Mouse (Mus musculus) forebrain, embryonic 15.5 days (tissue): ENCODE data around the gene Tead2. TPM values are rescaled to one million over a fixed set of nuclear protein-coding genes. Genes with fewer than 3 reads are reported as not detected.

Experiments
- ATAC-seq: fragments of 200-750 bp; cut with Nextera tagmentation; replicated peaks from 2 replicates; pipeline ENCODE4 v1.8.0; 2017; ENCODE audit warnings: mild to moderate bottlenecking, moderate TSS enrichment, moderate library complexity
- H3K27ac ChIP-seq: fragments of 300-500 bp; sonication (generic); replicated peaks from 2 replicates; pipeline ENCODE4 v1.5.1; 2015; ENCODE audit warnings: mild to moderate bottlenecking, inconsistent platforms
- H3K27me3 ChIP-seq: fragments of 300-500 bp; sonication (generic); 2 replicates; pipeline ENCODE4 v1.6.1; 2015; ENCODE audit warnings: inconsistent platforms
- H3K36me3 ChIP-seq: fragments of 300-500 bp; sonication (generic); 2 replicates; pipeline ENCODE4 v1.6.1; 2015; ENCODE audit warnings: mild to moderate bottlenecking, inconsistent platforms
- H3K4me1 ChIP-seq: fragments of 300-500 bp; sonication (generic); 2 replicates; pipeline ENCODE4 v1.6.1; 2015; ENCODE audit warnings: inconsistent platforms
- H3K4me2 ChIP-seq: fragments of 300-500 bp; sonication (generic); replicated peaks from 2 replicates; pipeline ENCODE4 v1.6.1; 2015; ENCODE audit warnings: mild to moderate bottlenecking, inconsistent platforms
- H3K4me3 ChIP-seq: fragments of 300-500 bp; sonication (generic); 2 replicates; pipeline ENCODE4 v1.5.1; 2015; ENCODE audit warnings: mild to moderate bottlenecking, inconsistent platforms
- H3K9ac ChIP-seq: fragments of 300-500 bp; sonication (generic); replicated peaks from 2 replicates; pipeline ENCODE4 v1.6.1; 2015; ENCODE audit warnings: mild to moderate bottlenecking, inconsistent platforms
- H3K9me3 ChIP-seq: fragments of 300-500 bp; sonication (generic); 2 replicates; pipeline ENCODE4 v1.6.1; 2016; ENCODE audit warnings: inconsistent platforms
- WGBS: fragments of 180-500 bp; shearing (Covaris S2); methylation state at CpG from one replicate; pipeline ENCODE4 v1.1.7; 2015; ENCODE audit warnings: mixed read lengths; 5-methylcytosine and 5-hydroxymethylcytosine counted together
- polyA plus RNA-seq: library from polyadenylated mRNA; unstranded; fragments of >200 nt; fragmentation: Nextera tagmentation; extraction: Ambion mirVana; gene quantifications from 2 replicates; pipeline ENCODE4 v1.2.1, GENCODE M21; 2015

Gene Tead2
- polyA plus RNA-seq, 1 experiment from 2014 or later = 92.8 TPM

DNA sequence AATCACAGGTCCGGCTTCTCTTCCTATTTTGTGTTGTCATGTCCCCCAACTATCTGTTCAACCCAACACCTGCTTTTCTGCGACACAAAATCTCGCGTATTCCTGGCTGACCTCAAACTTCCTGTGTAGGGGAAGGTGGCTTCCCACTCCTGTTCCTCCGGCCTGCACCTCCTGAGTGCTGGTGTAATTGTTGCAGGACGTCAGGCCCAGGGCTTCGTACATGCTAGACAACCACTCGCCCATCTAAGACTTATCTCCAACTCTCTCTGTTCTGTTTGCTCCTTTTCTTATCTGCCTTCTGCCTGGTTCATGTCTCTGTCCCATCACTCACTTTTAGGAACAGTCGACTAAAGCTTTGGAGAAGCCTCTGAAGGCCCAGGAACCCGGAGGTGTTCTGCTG is 4.5 kb upstream of the Tead2 start:
- ATAC-seq = no peak
- Histone ChIP-seq H3K4me3 (no peak overlapping the region), H3K4me2 (no peak overlapping the region)

DNA sequence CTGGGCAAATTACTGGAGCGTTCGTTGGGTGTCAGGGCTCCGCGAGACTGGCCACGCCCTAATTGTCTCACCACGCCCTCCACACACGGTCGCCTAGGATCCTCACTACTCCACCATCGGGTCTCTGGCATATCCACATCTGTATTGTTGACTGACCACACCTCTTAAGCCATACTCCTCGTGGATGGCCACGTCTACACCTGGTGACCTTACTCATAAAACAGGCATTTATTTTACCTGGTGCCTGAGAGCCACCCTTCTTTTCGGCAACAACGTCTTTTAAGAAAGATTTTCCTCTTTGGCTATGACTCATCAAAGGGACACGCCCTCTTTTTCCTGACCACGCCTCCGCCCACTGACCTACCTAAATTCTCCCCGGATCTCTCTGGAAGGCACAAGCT is 3.7 kb upstream of the Tead2 start, which contains the start of gene Dkkl1:
Dkkl1 (minus strand) TSS at position 297 of the 401 bp plus-strand sequence.
- Histone ChIP-seq H3K4me1 (peaks cover 15% of the 10 kb centered on the region), H3K4me3 (no peak within 1 kb of the TSS), H3K9ac (no peak within 1 kb of the TSS), H3K9me3 (no peaks in the 10 kb centered on the region), H3K27me3 (peaks cover 22% of the 10 kb centered on the region), H3K27ac (peak within 1 kb of the TSS; percentile 33; the same call in 1 of the 2 replicates), H3K36me3 (no peaks in the 10 kb centered on the region), H3K4me2 (no peak within 1 kb of the TSS)
- ATAC-seq = no peak
- WGBS = 9% methylated on average over 17 of the region's 17 CpGs

More for the DNA sequence above, 4.5 kb upstream of the Tead2 start:
- peaks cover 22% of the 10 kb centered on the region for H3K27me3 ChIP-seq
- H3K4me1 ChIP-seq = peaks cover 7% of the 10 kb centered on the region
- no peak overlapping the region for H3K9ac ChIP-seq
- 85% methylated on average over 10 of the region's 10 CpGs for WGBS
- no peak overlapping the region for H3K27ac ChIP-seq
- no peaks in the 10 kb centered on the region for H3K36me3 ChIP-seq
- no peaks in the 10 kb centered on the region for H3K9me3 ChIP-seq

DNA sequence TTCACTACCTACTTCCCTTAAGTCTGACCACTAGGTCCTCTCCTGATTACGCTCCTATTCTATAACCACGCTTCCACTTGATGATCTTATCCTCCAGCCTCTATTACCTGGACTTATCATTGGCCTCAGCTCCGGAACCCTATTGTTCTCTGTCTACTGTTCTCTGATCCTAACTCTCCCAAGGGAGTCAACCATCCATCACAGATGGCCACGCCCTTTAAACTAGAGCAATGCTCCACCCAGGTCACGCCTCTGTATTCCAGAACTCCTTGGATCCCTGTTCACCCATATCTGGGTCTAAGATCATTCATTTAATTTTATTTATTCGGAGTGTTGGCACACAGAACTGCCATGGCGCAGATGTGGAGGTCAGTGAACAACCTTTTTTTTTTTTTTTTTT is 3.2 kb upstream of the Tead2 start:
- H3K4me3 ChIP-seq = no peak overlapping the region
- H3K9me3 ChIP-seq = no peaks in the 10 kb centered on the region
- H3K27ac ChIP-seq = no peak overlapping the region
- no peak overlapping the region for H3K4me2 ChIP-seq
- no peak for ATAC-seq
- H3K9ac ChIP-seq = no peak overlapping the region
- peaks cover 22% of the 10 kb centered on the region for H3K27me3 ChIP-seq
- peaks cover 20% of the 10 kb centered on the region for H3K4me1 ChIP-seq
- 86% methylated on average over 7 of the region's 7 CpGs for WGBS
- no peaks in the 10 kb centered on the region for H3K36me3 ChIP-seq

DNA sequence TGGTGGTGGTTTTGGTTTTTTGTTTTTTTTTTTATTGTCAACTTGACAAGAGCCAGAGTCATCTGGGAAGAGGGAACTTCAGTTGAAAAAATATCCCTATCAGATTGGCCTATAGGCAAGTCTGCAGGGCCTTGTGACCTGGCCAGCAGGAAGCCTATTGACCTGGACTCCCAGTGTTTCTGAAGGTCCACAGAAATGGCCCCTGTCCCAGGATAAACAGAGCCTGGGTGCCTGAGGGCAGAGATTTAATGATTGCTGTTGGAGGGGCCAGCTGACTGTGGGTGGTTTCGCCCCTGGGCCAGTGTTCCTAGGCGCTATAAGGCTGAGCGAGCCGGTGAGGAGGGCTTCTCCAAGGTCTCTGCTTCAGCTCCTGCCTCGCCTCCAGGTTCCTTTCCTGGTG is 1.8 kb upstream of the Tead2 start:
- H3K36me3 ChIP-seq = no peaks in the 10 kb centered on the region
- no peak overlapping the region for H3K4me3 ChIP-seq
- peaks cover 26% of the 10 kb centered on the region for H3K4me1 ChIP-seq
- peaks cover 22% of the 10 kb centered on the region for H3K27me3 ChIP-seq
- H3K9me3 ChIP-seq = no peaks in the 10 kb centered on the region
- H3K4me2 ChIP-seq = no peak overlapping the region
- no peak for ATAC-seq
- H3K27ac ChIP-seq = peak overlapping the region; percentile 33
- no peak overlapping the region for H3K9ac ChIP-seq
- 68% methylated on average over 5 of the region's 5 CpGs for WGBS

DNA sequence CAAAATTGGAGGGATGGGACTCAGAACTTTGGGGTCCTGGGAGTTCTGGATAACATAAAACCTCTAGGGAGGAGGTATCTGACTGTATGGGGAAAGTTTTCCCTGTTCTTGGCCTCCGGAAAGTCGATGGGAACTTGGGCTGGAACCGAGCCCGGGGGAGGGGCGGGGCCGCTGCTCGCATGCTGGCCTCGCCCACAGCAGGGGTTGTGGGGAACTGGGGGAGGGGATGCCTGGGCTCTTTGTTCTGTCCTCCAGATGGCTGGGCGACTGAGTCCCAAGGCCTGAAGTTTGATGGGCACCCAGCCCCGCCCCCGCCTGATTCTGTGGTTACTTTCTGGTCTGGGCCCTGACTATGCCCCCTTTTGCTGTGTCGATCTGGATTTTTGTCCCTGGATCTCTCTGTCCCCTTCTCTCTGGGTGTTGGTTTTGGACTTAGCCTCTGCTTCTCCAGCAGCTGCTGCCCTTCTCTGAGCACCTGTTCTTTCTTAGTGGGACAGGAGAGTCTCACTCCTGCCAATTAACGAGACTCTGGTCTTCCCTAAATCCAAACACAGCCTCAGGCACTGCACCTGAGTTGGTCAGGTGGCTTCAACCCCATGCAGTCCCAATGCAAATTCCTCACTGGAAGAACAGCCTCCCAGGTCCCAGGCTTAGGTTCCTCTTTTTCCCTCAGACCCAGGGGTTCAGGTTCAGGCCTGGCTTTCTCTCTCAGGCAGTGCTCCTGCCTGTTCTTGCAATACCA is 1.1 kb downstream of the Tead2 start:
- Histone ChIP-seq H3K27me3 (peaks cover 5% of the 10 kb centered on the region; the same call in 1 of the 2 replicates), H3K4me3 (peak overlapping the region; percentile 52), H3K36me3 (peaks cover 6% of the 10 kb centered on the region; the same call in 1 of the 2 replicates), H3K4me1 (peaks cover 29% of the 10 kb centered on the region), H3K27ac (peak overlapping the region; percentile 78), H3K4me2 (peak overlapping the region; percentile 91), H3K9ac (peak overlapping the region; percentile 72), H3K9me3 (no peaks in the 10 kb centered on the region)
- peak; percentile 80 for ATAC-seq
- under 1% methylated on average over 13 of the region's 13 CpGs for WGBS

DNA sequence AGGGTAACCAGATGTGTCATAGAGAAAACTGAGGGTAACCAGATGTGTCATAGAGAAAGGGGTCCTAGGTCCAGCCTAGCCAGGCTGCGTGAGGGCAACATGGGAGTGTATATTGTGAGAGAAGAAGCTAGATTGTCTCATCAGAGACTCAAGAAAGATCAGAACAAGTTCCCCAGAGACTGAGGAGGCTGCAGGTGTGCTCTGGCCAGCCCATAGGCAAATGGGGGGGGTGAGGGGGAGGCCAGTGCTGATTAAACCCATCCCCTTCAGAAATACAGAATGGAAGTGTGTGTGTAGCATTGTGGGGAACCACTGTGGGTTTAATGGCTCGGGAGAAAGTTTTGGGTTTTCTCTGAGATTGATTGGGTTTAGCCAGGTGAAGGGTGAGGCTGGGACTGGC is 6.1 kb downstream of the Tead2 start:
- ATAC-seq = no peak
- no peak overlapping the region for H3K27ac ChIP-seq
- no peak overlapping the region for H3K9ac ChIP-seq
- no peaks in the 10 kb centered on the region for H3K9me3 ChIP-seq
- 87% methylated on average over 2 of the region's 2 CpGs for WGBS
- no peak overlapping the region for H3K4me2 ChIP-seq
- H3K27me3 ChIP-seq = no peaks in the 10 kb centered on the region
- no peak overlapping the region for H3K4me3 ChIP-seq
- peaks cover 18% of the 10 kb centered on the region for H3K36me3 ChIP-seq
- peaks cover 16% of the 10 kb centered on the region for H3K4me1 ChIP-seq

DNA sequence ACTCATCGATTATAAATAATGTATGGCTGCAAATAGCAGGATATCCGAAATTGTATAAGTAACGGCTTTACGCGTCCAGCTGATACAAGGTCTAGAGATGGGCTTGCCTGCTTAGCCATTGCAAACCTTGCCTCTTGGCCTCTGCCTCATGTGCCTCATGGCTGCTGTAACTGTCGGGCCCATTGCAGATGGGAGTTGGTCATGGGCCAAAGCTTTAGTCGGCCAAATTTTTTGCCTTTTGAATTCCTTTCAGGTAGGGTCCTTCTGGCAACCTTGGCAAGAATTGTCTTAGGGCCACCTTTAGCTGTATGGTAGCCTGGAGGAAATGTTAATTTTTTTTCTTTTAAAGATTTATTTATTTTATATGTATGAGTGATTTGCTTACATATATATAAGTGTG is 9.3 kb downstream of the Tead2 start:
- Histone ChIP-seq H3K9ac (no peak overlapping the region), H3K9me3 (no peaks in the 10 kb centered on the region), H3K4me3 (no peak overlapping the region), H3K4me2 (no peak overlapping the region), H3K36me3 (peaks cover 32% of the 10 kb centered on the region), H3K27me3 (no peaks in the 10 kb centered on the region), H3K4me1 (no peaks in the 10 kb centered on the region), H3K27ac (no peak overlapping the region)
- 88% methylated on average over 7 of the region's 7 CpGs for WGBS
- no peak for ATAC-seq

DNA sequence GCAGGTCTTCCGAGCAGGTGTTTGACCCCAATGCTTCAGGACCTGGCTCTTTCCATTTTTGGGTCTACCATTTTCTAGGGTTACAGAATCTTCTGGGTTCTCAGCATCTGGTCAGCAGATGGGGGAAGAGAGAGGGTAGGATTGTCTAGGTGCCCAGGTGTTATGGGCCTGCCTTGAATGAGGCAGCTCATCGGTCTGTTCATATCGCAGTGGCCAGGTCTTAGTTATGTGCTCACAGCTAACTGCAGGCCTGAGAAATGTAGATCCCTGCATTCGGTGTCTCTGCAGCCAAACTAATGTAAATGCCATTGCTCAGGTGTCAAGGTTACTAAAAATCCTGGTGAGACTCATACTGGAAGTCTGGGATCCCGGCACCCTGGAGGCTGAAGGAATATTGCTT is 10.9 kb downstream of the Tead2 start:
- no peak for ATAC-seq
- Histone ChIP-seq H3K9me3 (no peaks in the 10 kb centered on the region), H3K27me3 (no peaks in the 10 kb centered on the region), H3K27ac (no peak overlapping the region), H3K4me3 (no peak overlapping the region), H3K4me1 (no peaks in the 10 kb centered on the region), H3K4me2 (no peak overlapping the region), H3K36me3 (peaks cover 26% of the 10 kb centered on the region), H3K9ac (no peak overlapping the region)
- 97% methylated on average over 5 of the region's 5 CpGs for WGBS

DNA sequence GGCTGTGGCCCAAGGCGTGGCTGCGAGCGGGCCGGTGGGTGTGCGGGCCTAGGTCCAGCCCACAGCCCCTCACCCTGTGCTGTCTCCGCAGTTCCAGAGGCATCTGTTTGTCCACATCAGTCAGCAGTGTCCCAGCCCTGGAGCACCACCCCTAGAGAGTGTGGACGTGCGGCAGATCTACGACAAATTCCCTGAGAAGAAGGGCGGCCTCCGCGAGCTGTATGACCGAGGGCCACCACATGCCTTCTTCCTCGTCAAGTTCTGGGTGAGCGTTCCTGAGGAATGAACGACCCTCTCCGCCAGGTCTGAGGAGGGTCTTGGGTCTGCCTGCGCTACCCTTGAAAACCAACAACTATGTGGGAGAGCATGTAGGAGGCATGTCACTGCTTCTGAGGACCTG is 13.0 kb downstream of the Tead2 start:
- no peak overlapping the region for H3K4me3 ChIP-seq
- ATAC-seq = no peak
- H3K4me2 ChIP-seq = no peak overlapping the region
- WGBS = 96% methylated on average over 18 of the region's 18 CpGs
- H3K9me3 ChIP-seq = no peaks in the 10 kb centered on the region
- no peak overlapping the region for H3K27ac ChIP-seq
- H3K27me3 ChIP-seq = no peaks in the 10 kb centered on the region
- H3K36me3 ChIP-seq = peaks cover 28% of the 10 kb centered on the region
- no peak overlapping the region for H3K9ac ChIP-seq
- peaks cover 8% of the 10 kb centered on the region for H3K4me1 ChIP-seq

DNA sequence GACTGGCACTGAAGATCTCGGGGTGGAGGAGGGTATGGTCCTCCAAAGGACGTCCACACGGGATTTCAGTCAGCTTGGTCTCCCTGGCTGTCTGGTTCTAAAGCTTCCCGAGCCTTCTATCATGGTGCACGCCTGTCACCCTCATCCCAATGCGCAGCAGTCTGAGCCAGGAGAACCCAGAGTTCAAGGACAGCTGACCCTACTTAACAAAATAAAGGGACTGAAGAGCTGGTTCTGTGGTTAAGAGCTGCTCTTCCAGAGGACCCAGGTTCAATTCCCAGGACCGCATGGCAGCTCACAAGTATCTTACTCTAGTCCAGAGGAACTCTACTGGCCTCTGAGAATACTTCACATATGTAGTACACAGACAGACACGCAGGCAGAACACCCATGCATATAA is 13.5 kb downstream of the Tead2 start:
- no peak overlapping the region for H3K27ac ChIP-seq
- peaks cover 13% of the 10 kb centered on the region for H3K4me1 ChIP-seq
- H3K9ac ChIP-seq = no peak overlapping the region
- H3K4me3 ChIP-seq = no peak overlapping the region
- ATAC-seq = no peak
- peaks cover 25% of the 10 kb centered on the region for H3K36me3 ChIP-seq
- whole genome bisulfite sequencing = 94% methylated on average over 8 of the region's 8 CpGs
- no peaks in the 10 kb centered on the region for H3K9me3 ChIP-seq
- H3K27me3 ChIP-seq = no peaks in the 10 kb centered on the region
- no peak overlapping the region for H3K4me2 ChIP-seq

DNA sequence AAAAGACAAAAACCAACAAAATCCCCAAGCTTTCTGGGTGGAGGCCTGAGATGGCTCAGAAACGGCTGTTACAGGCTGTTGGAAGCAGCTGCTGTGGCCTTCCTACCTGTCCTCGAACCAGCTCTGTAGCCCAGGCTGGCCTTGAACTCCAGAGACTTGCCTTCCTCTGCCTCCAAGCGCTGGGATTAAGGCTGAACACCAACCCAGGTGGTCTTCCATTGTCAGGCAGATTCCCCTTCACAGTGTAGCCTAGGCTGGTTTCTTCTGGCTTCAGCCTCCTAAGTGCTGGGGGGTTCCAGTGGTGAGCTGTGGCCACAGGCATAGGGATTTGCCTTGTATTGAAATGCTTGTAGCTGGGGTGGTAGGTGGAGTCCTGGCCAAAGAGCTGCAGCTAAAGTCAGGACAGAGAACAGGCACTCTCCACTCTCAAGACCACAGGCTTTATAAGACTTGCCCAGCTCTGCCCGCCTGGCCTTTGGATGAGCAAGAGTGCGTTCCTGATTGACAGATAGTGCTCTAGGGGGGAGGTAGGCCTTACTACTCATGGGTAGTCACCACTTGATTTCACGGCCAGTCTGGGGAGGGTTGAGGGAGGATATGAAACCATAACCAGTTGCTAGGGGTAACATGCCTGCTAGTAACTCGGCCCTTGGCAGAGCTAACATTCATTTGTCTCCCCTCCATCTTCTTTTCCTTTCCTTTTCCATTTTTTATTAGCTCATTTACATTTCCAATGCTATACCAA is 14.1 kb downstream of the Tead2 start:
- Histone ChIP-seq H3K27me3 (no peaks in the 10 kb centered on the region), H3K4me3 (no peak overlapping the region), H3K36me3 (peaks cover 23% of the 10 kb centered on the region), H3K9me3 (no peaks in the 10 kb centered on the region), H3K27ac (no peak overlapping the region), H3K4me2 (no peak overlapping the region), H3K4me1 (peaks cover 19% of the 10 kb centered on the region), H3K9ac (no peak overlapping the region)
- ATAC-seq = no peak
- WGBS = 89% methylated on average over 7 of the region's 7 CpGs

DNA sequence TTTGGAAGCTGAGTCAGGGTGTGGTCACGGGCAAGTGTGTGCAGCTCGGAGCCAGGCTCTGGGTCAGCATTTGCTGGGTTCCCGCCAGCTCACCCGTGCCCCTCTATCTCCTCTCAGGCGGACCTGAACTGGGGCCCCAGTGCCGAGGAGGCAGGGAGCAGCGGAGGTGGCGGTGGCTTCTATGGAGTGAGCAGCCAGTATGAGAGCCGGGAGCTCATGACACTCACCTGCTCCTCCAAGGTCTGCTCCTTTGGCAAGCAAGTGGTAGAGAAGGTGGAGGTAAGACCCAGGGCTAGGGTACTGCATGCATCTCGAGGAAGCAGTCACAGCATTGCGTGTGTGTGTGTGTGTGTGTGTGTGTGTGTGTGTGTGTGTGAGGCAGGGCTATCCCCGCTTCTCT is 15.6 kb downstream of the Tead2 start:
- H3K27me3 ChIP-seq = no peaks in the 10 kb centered on the region
- 82% methylated on average over 12 of the region's 12 CpGs for WGBS
- H3K27ac ChIP-seq = no peak overlapping the region
- H3K4me2 ChIP-seq = no peak overlapping the region
- ATAC-seq = no peak
- peaks cover 22% of the 10 kb centered on the region for H3K36me3 ChIP-seq
- H3K9me3 ChIP-seq = no peaks in the 10 kb centered on the region
- no peak overlapping the region for H3K4me3 ChIP-seq
- no peak overlapping the region for H3K9ac ChIP-seq
- peaks cover 25% of the 10 kb centered on the region for H3K4me1 ChIP-seq
